Mouse (Mus musculus): ENCODE data around the gene Lce1f. TPM values are rescaled to one million over a fixed set of nuclear protein-coding genes. Genes with fewer than 3 reads are reported as not detected.

The Lce1f gene
- polyA plus RNA-seq, 1 experiment from 2014 or later = not detected

- Histone ChIP-seq H3K27ac (replicated peaks) (no peak within 1 kb of the TSS), H3K4me3 (no peak within 1 kb of the TSS), H3K4me1 (replicated peaks) (no peaks in the 10 kb centered on the region), H3K9ac (no peak within 1 kb of the TSS), H3K4me2 (no peak within 1 kb of the TSS), H3K9me3 (no peaks in the 10 kb centered on the region), H3K27me3 (no peaks in the 10 kb centered on the region), H3K36me3 (no peaks in the 10 kb centered on the region)
- no peak for ATAC-seq (ENCODE audit: low read depth)
Observed at GRCm38 (mm10) chr3:92670215-92670614, 49.9 kb downstream of the Lce1f start, which contains the start of gene Lce1a2. Lce1a2 (minus strand) TSS chr3:92670315.

Other genes with a start within 250 kb of the Lce1f start
- gene Sprr1a, start 234.5 kb downstream of the Lce1f start, polyA plus RNA-seq (2015; fragmentation: Nextera tagmentation; extraction: Ambion mirVana) = not detected in 2 replicates
- not detected in 2 replicates for gene Sprr4, start 219.9 kb downstream of the Lce1f start, polyA plus RNA-seq (2015; fragmentation: Nextera tagmentation; extraction: Ambion mirVana)
- not detected in 2 replicates for gene 2310046K23Rik, start 185.8 kb downstream of the Lce1f start, polyA plus RNA-seq (2015; fragmentation: Nextera tagmentation; extraction: Ambion mirVana)
- not detected in 2 replicates for gene Ivl, start 146.6 kb downstream of the Lce1f start, polyA plus RNA-seq (2015; fragmentation: Nextera tagmentation; extraction: Ambion mirVana)
- gene Smcp, start 131.4 kb downstream of the Lce1f start, polyA plus RNA-seq (2015; fragmentation: Nextera tagmentation; extraction: Ambion mirVana) = not detected in 2 replicates
- not detected in 2 replicates for gene 2210017I01Rik, start 112.9 kb downstream of the Lce1f start, polyA plus RNA-seq (2015; fragmentation: Nextera tagmentation; extraction: Ambion mirVana)
- not detected in 2 replicates for gene Lce6a, start 98.7 kb downstream of the Lce1f start, polyA plus RNA-seq (2015; fragmentation: Nextera tagmentation; extraction: Ambion mirVana)
- not detected in 2 replicates for gene Lce1a1, start 72.0 kb downstream of the Lce1f start, polyA plus RNA-seq (2015; fragmentation: Nextera tagmentation; extraction: Ambion mirVana)
- gene Lce1b, start 63.4 kb downstream of the Lce1f start, polyA plus RNA-seq (2015; fragmentation: Nextera tagmentation; extraction: Ambion mirVana) = not detected in 2 replicates
- not detected in 2 replicates for gene Lce1a2, start 50.0 kb downstream of the Lce1f start, polyA plus RNA-seq (2015; fragmentation: Nextera tagmentation; extraction: Ambion mirVana)
- not detected in 2 replicates for gene Lce1c, start 41.1 kb downstream of the Lce1f start, polyA plus RNA-seq (2015; fragmentation: Nextera tagmentation; extraction: Ambion mirVana)
- gene Lce1d, start 33.1 kb downstream of the Lce1f start, polyA plus RNA-seq (2015; fragmentation: Nextera tagmentation; extraction: Ambion mirVana) = not detected in 2 replicates
- not detected in 2 replicates for gene Lce1e, start 11.3 kb downstream of the Lce1f start, polyA plus RNA-seq (2015; fragmentation: Nextera tagmentation; extraction: Ambion mirVana)
- not detected in 2 replicates for gene Gm38119, start 18.7 kb upstream of the Lce1f start, polyA plus RNA-seq (2015; fragmentation: Nextera tagmentation; extraction: Ambion mirVana)
- gene Lce1g, start 32.0 kb upstream of the Lce1f start, polyA plus RNA-seq (2015; fragmentation: Nextera tagmentation; extraction: Ambion mirVana) = not detected in 2 replicates
- gene Lce1h, start 44.7 kb upstream of the Lce1f start, polyA plus RNA-seq (2015; fragmentation: Nextera tagmentation; extraction: Ambion mirVana) = not detected in 2 replicates
- gene Lce1i, start 58.5 kb upstream of the Lce1f start, polyA plus RNA-seq (2015; fragmentation: Nextera tagmentation; extraction: Ambion mirVana) = not detected in 2 replicates
- gene Lce1j, start 70.2 kb upstream of the Lce1f start, polyA plus RNA-seq (2015; fragmentation: Nextera tagmentation; extraction: Ambion mirVana) = not detected in 2 replicates
- gene Lce1k, start 87.5 kb upstream of the Lce1f start, polyA plus RNA-seq (2015; fragmentation: Nextera tagmentation; extraction: Ambion mirVana) = not detected in 2 replicates
- not detected in 2 replicates for gene Kprp, start 106.9 kb upstream of the Lce1f start, polyA plus RNA-seq (2015; fragmentation: Nextera tagmentation; extraction: Ambion mirVana)
- not detected in 2 replicates for gene Lce1l, start 130.9 kb upstream of the Lce1f start, polyA plus RNA-seq (2015; fragmentation: Nextera tagmentation; extraction: Ambion mirVana)
- gene 2310050C09Rik, start 149.9 kb upstream of the Lce1f start, polyA plus RNA-seq (2015; fragmentation: Nextera tagmentation; extraction: Ambion mirVana) = not detected in 2 replicates
- gene Lce3a, start 205.9 kb upstream of the Lce1f start, polyA plus RNA-seq (2015; fragmentation: Nextera tagmentation; extraction: Ambion mirVana) = not detected in 2 replicates
- not detected in 2 replicates for gene Lce3b, start 212.6 kb upstream of the Lce1f start, polyA plus RNA-seq (2015; fragmentation: Nextera tagmentation; extraction: Ambion mirVana)
- not detected in 2 replicates for gene Lce3c, start 224.1 kb upstream of the Lce1f start, polyA plus RNA-seq (2015; fragmentation: Nextera tagmentation; extraction: Ambion mirVana)
- not detected in 2 replicates for gene Lce3d, start 237.0 kb upstream of the Lce1f start, polyA plus RNA-seq (2015; fragmentation: Nextera tagmentation; extraction: Ambion mirVana)
- not detected in 2 replicates for gene Lce3e, start 246.7 kb upstream of the Lce1f start, polyA plus RNA-seq (2015; fragmentation: Nextera tagmentation; extraction: Ambion mirVana)